Mouse (Mus musculus): ENCODE measurements at regions not wholly inside any gene's neighbourhood (a gene's known extent, or its start where the extent isn't known, plus 50 kb on each side); places are given as distances from the start of the nearest gene placed in this dataset.

GRCm38 (mm10) chr6:31124076-31124475 is 165.2 kb upstream of the Klf14 start:
- WGBS: 59% methylated on average over 6 of the region's 6 CpGs
- peaks cover 4% of the 10 kb centered on the region; the same call in 1 of the 2 replicates for H3K4me1 ChIP-seq (replicated peaks; ENCODE audit: control insufficient read depth, insufficient read depth, low read length)
- DNase-seq (ENCODE audit: low spot score): no peak
- H3K9me3 ChIP-seq (ENCODE audit: control insufficient read depth, low read length): no peaks in the 10 kb centered on the region
- H3K27me3 ChIP-seq (replicated peaks; ENCODE audit: control insufficient read depth, insufficient read depth, low read length): no peaks in the 10 kb centered on the region
- no peaks in the 10 kb centered on the region for H3K36me3 ChIP-seq (ENCODE audit: control insufficient read depth, insufficient read depth, low read length)
- H3K9ac ChIP-seq (ENCODE audit: low read length): no peak overlapping the region
- no peak overlapping the region for H3K27ac ChIP-seq (ENCODE audit: low read depth)
- ATAC-seq (replicated peaks; ENCODE audit: low FRiP score, low TSS enrichment, low read depth): no peak
- no peak overlapping the region for H3K4me3 ChIP-seq (ENCODE audit: low read depth, low read length)
- no peak overlapping the region for H3K4me2 ChIP-seq (ENCODE audit: low read length)

GRCm38 (mm10) chr6:31124872-31125271 is 166.0 kb upstream of the Klf14 start:
- no peaks in the 10 kb centered on the region for H3K36me3 ChIP-seq (ENCODE audit: control insufficient read depth, insufficient read depth, low read length)
- ATAC-seq (replicated peaks; ENCODE audit: low FRiP score, low TSS enrichment, low read depth) (no peak), DNase-seq (ENCODE audit: low spot score) (no peak)
- H3K9me3 ChIP-seq (ENCODE audit: control insufficient read depth, low read length): no peaks in the 10 kb centered on the region
- no peaks in the 10 kb centered on the region for H3K27me3 ChIP-seq (replicated peaks; ENCODE audit: control insufficient read depth, insufficient read depth, low read length)
- no peak overlapping the region for H3K27ac ChIP-seq (ENCODE audit: low read depth)
- no peak overlapping the region for H3K4me2 ChIP-seq (ENCODE audit: low read length)
- no peak overlapping the region for H3K9ac ChIP-seq (ENCODE audit: low read length)
- H3K4me3 ChIP-seq (ENCODE audit: low read depth, low read length): no peak overlapping the region
- H3K4me1 ChIP-seq (replicated peaks; ENCODE audit: control insufficient read depth, insufficient read depth, low read length): peaks cover 4% of the 10 kb centered on the region; the same call in 1 of the 2 replicates
- WGBS: 92% methylated on average over 4 of the region's 4 CpGs

GRCm38 (mm10) chr6:31125328-31126118 is 166.6 kb upstream of the Klf14 start:
- Histone ChIP-seq H3K4me3 (ENCODE audit: low read depth, low read length) (no peak overlapping the region), H3K4me1 (replicated peaks; ENCODE audit: control insufficient read depth, insufficient read depth, low read length) (peaks cover 4% of the 10 kb centered on the region; the same call in 1 of the 2 replicates), H3K9ac (ENCODE audit: low read length) (peak overlapping the region; percentile 11; the same call in 1 of the 2 replicates), H3K27ac (ENCODE audit: low read depth) (no peak overlapping the region), H3K27me3 (replicated peaks; ENCODE audit: control insufficient read depth, insufficient read depth, low read length) (no peaks in the 10 kb centered on the region), H3K9me3 (ENCODE audit: control insufficient read depth, low read length) (no peaks in the 10 kb centered on the region), H3K4me2 (ENCODE audit: low read length) (peak overlapping the region; percentile 18; the same call in 1 of the 2 replicates), H3K36me3 (ENCODE audit: control insufficient read depth, insufficient read depth, low read length) (no peaks in the 10 kb centered on the region)
- ATAC-seq (replicated peaks; ENCODE audit: low FRiP score, low TSS enrichment, low read depth) (no peak), DNase-seq (ENCODE audit: low spot score) (no peak)
- WGBS: 60% methylated on average over 19 of the region's 19 CpGs

GRCm38 (mm10) chr6:31126131-31126871 is 167.4 kb upstream of the Klf14 start:
- H3K36me3 ChIP-seq (ENCODE audit: control insufficient read depth, insufficient read depth, low read length): no peaks in the 10 kb centered on the region
- no peaks in the 10 kb centered on the region; the same call in 1 of the 2 replicates for H3K4me1 ChIP-seq (replicated peaks; ENCODE audit: control insufficient read depth, insufficient read depth, low read length)
- H3K9me3 ChIP-seq (ENCODE audit: control insufficient read depth, low read length): no peaks in the 10 kb centered on the region
- H3K4me2 ChIP-seq (ENCODE audit: low read length): peak overlapping the region; percentile 18; the same call in 1 of the 2 replicates
- ATAC-seq (replicated peaks; ENCODE audit: low FRiP score, low TSS enrichment, low read depth): no peak
- H3K4me3 ChIP-seq (ENCODE audit: low read depth, low read length): no peak overlapping the region
- no peak overlapping the region for H3K27ac ChIP-seq (ENCODE audit: low read depth)
- peak overlapping the region; percentile 11; the same call in 1 of the 2 replicates for H3K9ac ChIP-seq (ENCODE audit: low read length)
- H3K27me3 ChIP-seq (replicated peaks; ENCODE audit: control insufficient read depth, insufficient read depth, low read length): no peaks in the 10 kb centered on the region
- no peak for DNase-seq (ENCODE audit: low spot score)
- WGBS: 84% methylated on average over 15 of the region's 15 CpGs

GRCm38 (mm10) chr6:31129170-31129569 is 170.3 kb upstream of the Klf14 start:
- Histone ChIP-seq H3K4me1 (replicated peaks; ENCODE audit: control insufficient read depth, insufficient read depth, low read length) (no peaks in the 10 kb centered on the region; the same call in none of the 2 replicates), H3K36me3 (ENCODE audit: control insufficient read depth, insufficient read depth, low read length) (no peaks in the 10 kb centered on the region), H3K4me3 (ENCODE audit: low read depth, low read length) (no peak overlapping the region), H3K27ac (ENCODE audit: low read depth) (no peak overlapping the region), H3K4me2 (ENCODE audit: low read length) (0 out of 2 replicates have a peak overlapping the region, but pooled peaks have one; percentile 15), H3K9me3 (ENCODE audit: control insufficient read depth, low read length) (peaks cover 4% of the 10 kb centered on the region; the same call in 1 of the 2 replicates), H3K9ac (ENCODE audit: low read length) (no peak overlapping the region), H3K27me3 (replicated peaks; ENCODE audit: control insufficient read depth, insufficient read depth, low read length) (no peaks in the 10 kb centered on the region)
- DNase-seq (ENCODE audit: low spot score) (peak; percentile 56), ATAC-seq (replicated peaks; ENCODE audit: low FRiP score, low TSS enrichment, low read depth) (peak; percentile 65; the same call in 1 of the 2 replicates)
- 62% methylated on average over 7 of the region's 7 CpGs for WGBS

GRCm38 (mm10) chr6:31129987-31130386 is 171.1 kb upstream of the Klf14 start:
- Histone ChIP-seq H3K4me2 (ENCODE audit: low read length) (no peak overlapping the region), H3K4me3 (ENCODE audit: low read depth, low read length) (no peak overlapping the region), H3K27me3 (replicated peaks; ENCODE audit: control insufficient read depth, insufficient read depth, low read length) (no peaks in the 10 kb centered on the region), H3K36me3 (ENCODE audit: control insufficient read depth, insufficient read depth, low read length) (no peaks in the 10 kb centered on the region), H3K27ac (ENCODE audit: low read depth) (no peak overlapping the region), H3K4me1 (replicated peaks; ENCODE audit: control insufficient read depth, insufficient read depth, low read length) (no peaks in the 10 kb centered on the region; the same call in none of the 2 replicates), H3K9me3 (ENCODE audit: control insufficient read depth, low read length) (peaks cover 4% of the 10 kb centered on the region; the same call in 1 of the 2 replicates), H3K9ac (ENCODE audit: low read length) (no peak overlapping the region)
- DNase-seq (ENCODE audit: low spot score) (no peak), ATAC-seq (replicated peaks; ENCODE audit: low FRiP score, low TSS enrichment, low read depth) (no peak)
- 76% methylated on average over 7 of the region's 7 CpGs for WGBS

GRCm38 (mm10) chr6:31130522-31130921 is 171.6 kb upstream of the Klf14 start:
- ATAC-seq (replicated peaks; ENCODE audit: low FRiP score, low TSS enrichment, low read depth): no peak
- Histone ChIP-seq H3K27me3 (replicated peaks; ENCODE audit: control insufficient read depth, insufficient read depth, low read length) (no peaks in the 10 kb centered on the region), H3K27ac (ENCODE audit: low read depth) (no peak overlapping the region), H3K9me3 (ENCODE audit: control insufficient read depth, low read length) (peaks cover 4% of the 10 kb centered on the region; the same call in 1 of the 2 replicates), H3K4me3 (ENCODE audit: low read depth, low read length) (no peak overlapping the region), H3K4me1 (replicated peaks; ENCODE audit: control insufficient read depth, insufficient read depth, low read length) (no peaks in the 10 kb centered on the region; the same call in none of the 2 replicates), H3K36me3 (ENCODE audit: control insufficient read depth, insufficient read depth, low read length) (no peaks in the 10 kb centered on the region), H3K9ac (ENCODE audit: low read length) (no peak overlapping the region), H3K4me2 (ENCODE audit: low read length) (no peak overlapping the region)
- WGBS: 68% methylated on average over 1 of the region's 1 CpGs
- no peak for DNase-seq (ENCODE audit: low spot score)

- no peak for ATAC-seq (replicated peaks; ENCODE audit: low FRiP score, low TSS enrichment, low read depth)
- Histone ChIP-seq H3K9me3 (ENCODE audit: control insufficient read depth, low read length) (peaks cover 4% of the 10 kb centered on the region; the same call in 1 of the 2 replicates), H3K36me3 (ENCODE audit: control insufficient read depth, insufficient read depth, low read length) (no peaks in the 10 kb centered on the region)
These were observed 172.8 kb upstream of the Klf14 start for GRCm38 (mm10) chr6:31131716-31132115.

More at GRCm38 (mm10) chr6:31131716-31132115, 172.8 kb upstream of the Klf14 start:
- Histone ChIP-seq H3K27ac (ENCODE audit: low read depth) (no peak overlapping the region), H3K4me3 (ENCODE audit: low read depth, low read length) (no peak overlapping the region), H3K27me3 (replicated peaks; ENCODE audit: control insufficient read depth, insufficient read depth, low read length) (no peaks in the 10 kb centered on the region), H3K4me2 (ENCODE audit: low read length) (no peak overlapping the region), H3K9ac (ENCODE audit: low read length) (no peak overlapping the region), H3K4me1 (replicated peaks; ENCODE audit: control insufficient read depth, insufficient read depth, low read length) (no peaks in the 10 kb centered on the region; the same call in 1 of the 2 replicates)
- DNase-seq (ENCODE audit: low spot score): no peak
- WGBS: 84% methylated on average over 9 of the region's 9 CpGs

Data from intestine, embryonic 14.5 days (tissue).